Mouse (Mus musculus) spleen, adult 2 months (tissue): ENCODE measurements around the gene Rpp25l.
"Not testable (repeated sequence)": the region's sequence is repeated elsewhere in the genome, so short reads cannot be mapped to it uniquely, and the experiment has no call there.

Experiments used
- CTCF ChIP-seq: fragments of 200-500 bp; IDR thresholded peaks from 2 replicates; pipeline ENCODE4 v1.5.1; 2011; ENCODE audit warnings: mild to moderate bottlenecking, inconsistent platforms; ENCODE audit not compliant: insufficient read depth, insufficient read length, insufficient replicate concordance; ENCODE audit errors: extremely low read depth
- POLR2A ChIP-seq: fragments of 200-500 bp; IDR thresholded peaks from 2 replicates; pipeline ENCODE4 v1.6.1; 2011; ENCODE audit warnings: low read depth, low read length, inconsistent platforms

- not testable (repeated sequence) for TF ChIP-seq CTCF, POLR2A
Measured at GRCm38 (mm10) chr4:41683303-41683702, 30.0 kb downstream of the Rpp25l start.
